Mouse (Mus musculus) right cerebral cortex, adult 18-20 months (tissue): ENCODE results near the gene Ptch1.
A peak's percentile ranks its signal among the peaks of the same experiment; 100 is the strongest.

Source experiments
- DNase-seq: peaks from one replicate; pipeline ENCODE4 v3.0.0; 2022; ENCODE audit warnings: mixed read lengths

Ptch1 gene

DNA sequence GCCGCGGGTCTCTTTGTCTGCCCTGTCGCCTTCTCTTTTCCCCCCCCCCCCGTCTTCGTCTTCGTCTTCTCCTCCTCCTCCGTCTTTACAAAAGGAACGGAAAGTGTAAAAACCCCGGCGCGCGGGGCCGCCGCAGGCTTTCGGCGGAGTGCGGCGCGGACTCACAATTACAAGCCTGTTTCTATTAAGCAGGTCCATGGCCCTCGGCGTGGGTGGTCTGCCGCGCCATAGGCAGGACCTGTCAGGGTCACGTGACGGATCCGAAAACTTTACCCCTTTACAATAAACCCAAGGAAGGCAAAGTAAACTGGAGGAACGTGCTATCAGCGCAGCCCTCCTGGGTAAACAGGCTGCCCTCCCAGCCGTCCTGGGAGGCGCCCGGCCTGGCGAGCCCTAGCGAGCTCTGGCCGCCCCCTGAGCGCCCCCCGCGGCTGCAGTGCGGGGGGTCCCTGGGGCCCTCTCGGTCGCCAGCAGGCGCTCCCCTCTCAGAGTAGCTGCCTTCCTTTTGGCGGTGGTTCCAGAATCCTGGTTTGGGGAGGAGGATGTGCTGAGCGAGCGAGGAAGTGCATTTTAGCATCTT is at the start of gene Ptch1:
Ptch1 (minus strand) TSS at position 343 of the 580 bp plus-strand sequence.
- DNase-seq, result peak; percentile 35

- DNase-seq, result no peak
These were observed 47.9 kb upstream of the Ptch1 start for GRCm38 (mm10) chr13:63621301-63621700.

DNA sequence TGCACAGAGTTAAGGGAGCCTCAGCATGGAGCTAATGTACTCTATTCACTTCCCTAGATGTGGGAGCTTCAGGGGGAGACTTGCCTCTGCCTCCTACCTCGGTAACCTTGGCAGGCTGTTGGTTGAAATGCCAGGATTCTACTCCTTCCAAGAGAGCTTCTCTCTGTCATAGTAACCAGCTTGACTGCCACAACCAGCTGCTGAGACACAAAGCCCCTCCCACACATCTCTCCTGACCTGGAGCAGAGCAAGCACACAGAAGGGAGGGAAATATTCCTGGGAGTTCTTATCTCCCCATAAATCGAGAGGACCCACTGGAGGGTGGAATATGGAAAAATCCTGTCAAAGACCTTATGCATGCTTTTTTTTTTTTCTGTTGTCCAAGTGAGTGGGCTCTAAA is 39.8 kb upstream of the Ptch1 start:
- no peak for DNase-seq

- DNase-seq, result no peak
These were observed 36.3 kb upstream of the Ptch1 start for GRCm38 (mm10) chr13:63609734-63610133.

DNA sequence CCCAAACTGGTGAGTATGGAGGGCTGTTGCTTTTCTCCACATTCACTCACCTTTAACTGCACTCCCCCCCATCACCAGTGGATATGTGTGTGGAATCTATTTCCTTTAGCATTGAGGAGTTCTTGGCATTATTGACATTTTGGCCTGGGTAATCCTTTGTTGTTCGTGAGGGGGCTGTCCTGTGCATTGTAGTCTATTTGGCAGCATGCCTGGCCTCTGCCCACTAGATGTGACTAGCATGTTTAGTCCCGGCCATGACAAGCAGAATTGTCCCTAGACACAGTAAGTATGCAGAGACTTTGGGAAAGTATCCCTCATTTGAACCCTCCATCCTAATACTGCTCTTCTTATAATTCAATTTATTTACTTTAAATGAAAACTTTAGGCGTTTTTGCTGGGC is 24.2 kb upstream of the Ptch1 start:
- DNase-seq, result no peak

DNA sequence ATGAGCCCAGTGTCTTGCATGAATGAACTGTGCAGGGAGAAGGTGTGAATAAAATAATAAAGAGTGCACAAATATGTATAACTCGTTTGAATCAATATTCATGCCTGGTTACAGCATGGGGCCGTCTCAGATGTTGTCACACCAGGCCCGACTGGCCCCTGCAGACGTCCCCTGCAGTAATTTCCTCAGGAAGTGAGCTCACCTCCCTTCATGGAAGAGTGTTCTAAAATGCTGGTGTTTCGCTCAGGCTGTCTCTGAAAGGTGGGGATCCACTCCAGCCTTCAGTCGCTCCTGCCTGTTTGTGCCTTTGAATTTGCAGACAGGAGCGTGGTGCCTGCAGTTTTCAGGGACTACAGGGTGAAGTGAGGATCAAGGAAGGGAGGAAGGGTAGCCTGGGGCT is 22.5 kb upstream of the Ptch1 start:
- DNase-seq, result no peak

- DNase-seq, result no peak
These were observed 20.2 kb upstream of the Ptch1 start for GRCm38 (mm10) chr13:63593469-63594050.

GRCm38 (mm10) chr13:63592755-63593154 is 19.4 kb upstream of the Ptch1 start:
- no peak for DNase-seq

DNA sequence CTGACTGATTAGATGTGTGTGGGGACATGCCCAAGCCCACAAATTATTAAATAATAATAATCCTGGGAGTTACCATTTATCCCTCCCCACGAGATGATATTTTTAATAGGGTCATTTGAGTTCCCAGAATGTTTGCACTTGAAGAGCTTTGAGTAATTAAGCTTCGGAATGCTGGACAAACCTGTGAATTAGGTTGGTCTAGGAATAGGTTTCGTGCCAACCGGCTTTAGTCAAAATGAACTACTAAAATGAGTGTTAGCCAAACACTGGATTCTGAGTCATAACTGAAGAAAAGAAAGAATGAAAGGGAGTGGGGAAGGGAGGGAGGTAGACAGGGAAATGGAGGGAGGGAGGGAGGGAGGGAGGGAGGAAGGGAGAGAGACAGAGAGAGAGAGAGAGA is 1.2 kb upstream of the Ptch1 start:
- DNase-seq, result no peak

DNA sequence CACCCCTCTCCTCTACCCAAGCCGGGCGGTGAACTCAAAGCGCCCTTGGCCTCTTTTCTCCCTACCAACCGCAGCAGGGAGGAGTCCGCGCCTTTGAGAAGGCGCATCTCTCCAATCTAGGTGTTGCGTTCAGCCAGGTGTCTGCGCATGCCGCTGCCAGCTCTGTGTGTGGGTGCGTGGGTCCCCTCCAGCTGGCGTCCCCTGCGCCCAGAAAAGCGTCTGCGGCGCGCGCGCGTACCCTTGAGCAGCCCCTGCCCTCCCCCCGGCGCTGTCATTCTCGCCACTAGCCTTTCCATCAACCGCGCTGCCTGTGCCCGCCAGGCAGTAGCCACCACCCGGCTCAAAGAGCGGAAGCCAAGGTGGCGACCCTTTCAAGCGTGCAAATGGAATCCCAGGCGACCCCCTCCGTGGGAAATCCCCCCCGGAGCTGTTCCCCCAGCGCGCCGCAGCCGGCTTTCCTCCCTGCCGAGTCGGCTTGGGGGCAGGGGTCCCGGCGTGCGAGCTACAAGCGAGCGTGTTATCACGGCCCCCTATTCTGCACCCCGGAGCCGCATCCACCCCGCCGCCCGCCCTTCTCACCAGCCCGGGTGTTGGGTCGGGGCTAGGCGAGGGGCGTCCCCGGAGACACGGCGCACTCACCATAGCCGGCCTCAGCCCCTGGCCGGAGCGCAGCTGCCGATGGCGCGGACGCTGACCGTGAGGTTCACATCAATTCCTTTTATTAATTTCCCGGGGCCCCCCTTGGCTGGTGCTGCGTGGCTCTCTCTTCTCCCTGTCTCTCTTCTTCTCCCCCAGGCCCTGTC is 744 bp downstream of the Ptch1 start:
- DNase-seq, result peak; percentile 66

DNA sequence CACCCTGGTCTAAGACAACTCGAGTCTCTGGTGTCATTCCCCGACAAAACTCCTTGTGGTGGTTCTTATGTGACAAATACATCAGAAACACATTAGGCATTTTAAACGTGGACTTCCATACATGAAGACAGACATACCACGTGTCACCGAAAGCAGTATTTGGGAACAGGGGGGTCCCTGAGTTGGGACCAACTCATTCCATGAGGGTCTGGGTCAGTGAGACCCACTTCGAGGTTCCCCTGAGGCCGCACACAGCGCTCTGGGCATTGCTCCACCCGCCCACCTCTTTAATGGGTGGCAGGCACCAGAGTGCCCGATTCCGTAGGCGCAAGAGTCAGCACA is 1.3 kb downstream of the Ptch1 start:
- DNase-seq, result no peak

DNA sequence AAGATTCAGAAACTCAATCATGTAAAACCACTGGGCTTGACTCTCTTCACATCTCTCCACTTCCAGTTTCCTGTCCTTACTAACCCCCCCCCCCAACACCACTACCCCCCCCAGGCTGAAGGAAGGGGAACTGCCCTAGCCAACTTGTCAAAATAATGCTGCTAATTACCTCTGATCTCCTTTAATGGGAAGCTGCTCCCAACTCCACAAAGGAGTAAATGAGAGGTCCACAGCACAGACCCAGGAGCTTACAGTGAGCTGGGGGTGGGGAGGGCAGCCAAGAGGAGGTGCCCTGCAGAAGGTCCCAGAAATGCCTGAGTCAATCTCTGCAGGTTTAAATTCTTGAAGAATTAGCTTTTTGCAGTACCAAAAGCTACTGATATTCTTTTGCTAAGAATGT is 2.9 kb downstream of the Ptch1 start:
- no peak for DNase-seq

- DNase-seq, result no peak
These were observed 4.0 kb downstream of the Ptch1 start for GRCm38 (mm10) chr13:63569396-63569756.

DNA sequence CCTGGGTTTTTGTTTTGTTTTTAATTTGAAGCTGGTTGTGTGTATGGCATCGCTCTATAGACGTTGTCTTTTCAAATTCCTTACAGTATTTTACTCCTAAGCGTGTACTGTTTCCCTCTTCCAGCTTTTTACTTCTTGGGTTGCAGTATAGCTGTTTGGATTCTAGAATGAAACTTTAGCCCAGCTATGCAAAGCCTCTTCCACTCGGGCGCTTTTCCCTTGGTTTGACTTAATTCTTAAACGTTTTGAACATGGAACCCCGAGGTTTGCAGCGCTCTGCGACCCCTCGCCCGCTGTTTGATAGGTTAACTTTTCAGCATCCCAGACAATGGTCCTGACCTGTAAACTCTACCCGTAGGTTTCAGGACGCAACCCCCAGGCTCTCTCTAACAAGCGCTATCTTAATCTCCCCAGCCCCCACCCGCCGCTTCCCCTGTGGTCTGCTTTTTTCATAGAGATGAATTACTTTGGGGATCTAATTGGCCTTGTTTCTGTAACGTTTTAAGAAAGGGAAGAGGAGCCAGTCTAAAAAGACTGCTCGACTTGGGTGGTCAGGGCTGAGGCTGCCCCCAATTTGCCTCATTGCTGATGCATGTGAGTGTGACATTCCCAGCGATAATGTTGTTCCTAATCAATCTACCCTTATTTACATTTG is 4.5 kb downstream of the Ptch1 start:
- DNase-seq, result no peak

- no peak for DNase-seq
These were observed 5.1 kb downstream of the Ptch1 start for GRCm38 (mm10) chr13:63568306-63568705.

GRCm38 (mm10) chr13:63567677-63568293 is 5.6 kb downstream of the Ptch1 start:
- DNase-seq, result peak; percentile 95

GRCm38 (mm10) chr13:63566018-63567015 is 7.1 kb downstream of the Ptch1 start:
- DNase-seq, result peak; percentile 94

DNA sequence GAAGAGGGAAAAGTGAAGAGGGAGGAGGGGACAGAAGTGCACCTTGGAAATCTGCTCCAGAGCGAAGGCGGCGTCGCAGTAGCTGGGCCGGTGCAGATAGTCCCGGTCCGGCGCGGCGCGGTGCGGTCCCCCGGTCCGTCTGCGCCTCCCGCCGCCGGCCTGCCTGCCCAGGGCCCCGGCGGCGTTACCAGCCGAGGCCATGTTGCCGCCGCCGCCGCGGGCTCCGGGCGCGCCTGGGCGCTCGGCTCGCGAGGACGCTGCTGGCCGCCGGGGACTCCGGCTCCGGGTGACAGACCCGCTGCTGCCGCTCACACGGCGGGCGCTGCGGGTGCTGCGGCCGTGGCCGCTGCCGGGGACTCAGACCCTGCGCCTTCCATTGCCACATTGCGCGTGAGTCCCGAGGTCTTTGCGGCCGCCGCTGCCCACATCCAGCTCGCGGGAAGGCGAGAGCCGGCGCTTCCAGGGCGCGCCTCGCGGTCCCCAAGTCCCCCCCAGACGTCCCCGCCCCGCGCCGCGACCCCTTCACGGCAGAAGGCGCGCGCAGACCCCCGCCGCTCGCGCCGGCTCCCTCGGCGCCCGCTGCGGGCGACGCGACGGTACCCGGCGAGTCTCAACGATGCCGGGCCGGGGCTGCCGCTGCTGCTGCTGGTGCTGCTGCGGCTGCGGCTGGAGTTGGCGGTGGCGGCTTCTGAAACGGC is 7.9 kb downstream of the Ptch1 start:
- DNase-seq, result peak; percentile 45

GRCm38 (mm10) chr13:63564626-63565319 is 8.6 kb downstream of the Ptch1 start:
- DNase-seq, result peak; percentile 71

DNA sequence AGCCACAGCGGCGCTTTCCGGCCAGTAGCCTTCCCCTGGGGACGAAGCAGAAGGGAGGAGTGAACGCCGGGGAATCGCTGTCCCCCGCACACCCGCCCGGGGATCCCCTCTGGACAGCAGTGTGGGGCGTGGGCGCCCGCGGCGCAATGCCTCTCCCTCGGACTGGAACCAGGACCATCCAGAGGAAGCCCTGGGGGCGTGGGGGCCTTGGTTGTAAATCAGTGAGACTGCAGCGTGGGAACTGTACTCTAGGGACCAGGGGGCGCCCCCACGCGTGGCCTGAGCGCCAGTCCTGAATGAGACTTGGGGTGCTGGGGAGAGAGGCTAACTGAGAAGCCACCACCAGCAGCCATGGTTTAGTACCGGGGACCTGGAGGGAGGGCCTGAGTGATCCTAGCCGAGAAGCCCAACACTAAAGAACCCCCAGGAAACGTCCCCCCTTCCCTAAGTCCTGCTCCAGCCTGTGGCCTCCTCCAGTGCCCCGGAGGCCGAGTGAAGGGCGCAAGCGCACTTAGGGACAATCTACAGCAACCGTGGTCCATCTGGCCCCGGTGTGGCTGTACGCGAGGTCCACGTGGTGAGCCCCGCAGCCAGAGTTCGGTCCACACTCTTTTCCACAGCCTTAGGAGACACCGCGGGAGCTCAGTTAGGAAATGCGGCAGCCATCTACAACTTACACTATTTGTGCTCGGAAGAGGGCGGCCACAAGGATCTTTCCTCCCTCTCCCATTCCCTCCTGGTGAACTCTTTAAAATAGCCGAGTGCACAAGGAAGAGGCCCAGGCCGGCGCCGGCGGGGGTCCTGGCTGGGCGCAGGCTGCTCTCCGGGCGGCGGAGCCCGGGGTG is 9.4 kb downstream of the Ptch1 start:
- DNase-seq, result peak; percentile 57
